Mouse (Mus musculus) stomach, postnatal 0 days (tissue): ENCODE data around the gene Cyb5rl.

ENCODE experiments used
- CTCF ChIP-seq: IDR thresholded peaks from 2 replicates; pipeline ENCODE4 v1.5.1; 2016; ENCODE audit warnings: antibody characterized with exemption, low read depth, mild to moderate bottlenecking, moderate library complexity
- EP300 ChIP-seq: optimal IDR thresholded peaks from 2 replicates; pipeline ENCODE3; 2016; ENCODE audit warnings: antibody characterized with exemption

GRCm38 (mm10) chr4:107097871-107098270, 31.1 kb downstream of the Cyb5rl start:
- TF ChIP-seq CTCF, result no peak
- TF ChIP-seq EP300, result no peak
